Mouse (Mus musculus): ENCODE measurements around the gene Thbs3. TPM values are rescaled to one million over a fixed set of nuclear protein-coding genes. Genes with fewer than 3 reads are reported as not detected.

Thbs3 gene
- total RNA-seq, 2 experiments from 2014 or later: 31.1 to 36.7 TPM

DNA sequence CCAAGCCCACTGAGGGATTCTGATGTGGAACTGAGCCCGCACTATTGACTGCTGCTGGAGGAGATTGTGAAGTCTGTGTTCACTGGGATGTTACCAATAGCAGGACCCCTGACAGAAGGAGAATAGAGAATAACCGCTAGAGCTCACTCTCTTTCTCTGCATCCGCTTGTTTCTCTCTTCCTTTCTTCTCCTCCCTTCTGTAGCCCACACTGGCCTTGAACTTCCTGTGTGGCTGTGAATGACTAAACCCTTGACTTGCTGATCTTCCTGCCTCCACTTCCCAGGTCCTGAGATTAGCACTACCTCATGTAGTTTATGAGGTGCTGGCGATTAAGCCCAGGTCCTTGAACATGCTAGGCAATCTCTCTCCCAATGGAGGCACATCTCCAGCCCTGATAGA lies 32.5 kb downstream of the Thbs3 start:
- no peak for DNase-seq (ENCODE audit: low spot score in 2 of 2)

DNA sequence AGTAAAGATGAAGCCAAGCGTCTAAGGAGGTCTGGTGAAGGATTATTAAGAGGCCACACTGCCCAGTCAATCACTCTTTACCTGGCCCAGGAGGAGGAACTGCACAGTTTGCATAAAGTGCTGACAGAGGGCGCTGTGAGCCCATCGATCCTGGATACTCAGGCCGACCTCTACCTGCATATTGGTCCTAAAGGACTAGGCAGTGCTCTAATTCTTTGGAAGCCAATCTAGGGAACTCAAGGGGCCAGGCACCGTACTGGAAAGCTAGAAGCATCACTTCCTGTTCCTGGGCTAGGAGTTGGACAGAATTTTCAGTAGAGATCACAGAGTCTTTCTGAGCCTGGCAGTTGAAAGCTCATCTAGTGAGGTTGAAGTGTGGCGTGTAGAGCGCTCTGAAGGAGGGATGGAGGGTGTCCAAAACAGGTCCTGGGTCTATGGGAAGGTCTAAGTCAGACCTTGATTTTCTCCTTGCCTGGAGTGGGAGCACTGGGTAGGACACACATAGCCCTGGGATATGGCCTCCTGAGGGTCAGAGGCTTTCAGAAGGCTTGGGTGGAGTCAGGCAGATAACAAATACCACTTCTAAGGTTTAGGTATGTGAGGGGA lies 35.6 kb downstream of the Thbs3 start:
- DNase-seq (ENCODE audit: low spot score in 2 of 2): no peak

DNA sequence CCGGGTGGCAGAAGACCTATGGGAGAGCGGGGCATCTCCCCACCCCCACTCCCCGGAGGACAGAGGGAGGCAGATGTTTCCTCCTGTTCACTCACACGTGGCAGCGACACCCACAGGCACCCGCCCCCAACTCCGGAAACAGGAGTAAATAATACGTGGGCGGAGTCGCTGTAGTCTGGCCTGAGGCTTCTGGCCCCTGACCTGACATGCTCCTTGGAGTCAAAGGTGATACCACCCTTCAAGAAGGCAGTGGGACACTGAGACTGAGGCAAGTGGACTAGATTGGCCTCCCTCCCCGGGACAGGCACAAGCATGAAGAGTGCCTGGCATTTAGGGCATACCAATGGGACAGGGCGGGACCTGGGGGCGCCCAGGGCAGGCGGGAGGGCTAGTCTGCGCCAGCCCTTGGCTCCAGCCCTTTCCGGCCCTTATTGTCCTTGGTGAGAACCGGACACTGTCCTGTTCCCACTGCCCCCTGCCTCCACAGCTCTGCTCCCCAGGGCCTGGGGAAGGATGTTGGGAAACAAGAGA lies 36.5 kb downstream of the Thbs3 start:
- DNase-seq (ENCODE audit: low spot score in 2 of 2): no peak

GRCm38 (mm10) chr3:89254994-89255393 lies 40.0 kb downstream of the Thbs3 start:
- no peak for DNase-seq (ENCODE audit: low spot score in 2 of 2)

GRCm38 (mm10) chr3:89256177-89256576 lies 41.2 kb downstream of the Thbs3 start:
- DNase-seq (ENCODE audit: low spot score in 2 of 2): no peak

DNA sequence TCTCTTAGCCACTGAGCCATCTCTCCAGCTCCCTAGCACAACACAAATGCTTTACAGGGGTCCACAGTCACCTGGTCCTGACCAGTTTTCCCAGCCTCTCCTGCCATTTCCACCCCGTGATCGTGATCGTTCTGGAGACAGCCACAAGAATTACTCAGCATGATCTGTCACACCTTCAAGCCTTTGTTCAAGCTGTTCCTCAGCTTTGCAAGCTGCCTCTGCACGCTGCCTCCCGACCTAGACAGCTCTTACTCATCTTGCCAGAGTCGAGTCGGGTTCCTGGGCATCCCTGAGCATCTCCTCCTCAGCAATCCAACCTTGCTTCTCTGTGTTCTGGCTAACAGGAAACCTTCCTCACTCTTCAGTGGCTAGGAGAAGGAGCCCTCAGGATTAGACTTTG lies 44.1 kb downstream of the Thbs3 start, which contains the start of gene Dpm3:
Gene Dpm3, plus strand, starts transcription at position 283 of the 400 bp plus-strand sequence.
- no peak for DNase-seq (ENCODE audit: low spot score in 2 of 2)

GRCm38 (mm10) chr3:89260211-89260610 lies 45.2 kb downstream of the Thbs3 start:
- no peak for DNase-seq (ENCODE audit: low spot score in 2 of 2)

DNA sequence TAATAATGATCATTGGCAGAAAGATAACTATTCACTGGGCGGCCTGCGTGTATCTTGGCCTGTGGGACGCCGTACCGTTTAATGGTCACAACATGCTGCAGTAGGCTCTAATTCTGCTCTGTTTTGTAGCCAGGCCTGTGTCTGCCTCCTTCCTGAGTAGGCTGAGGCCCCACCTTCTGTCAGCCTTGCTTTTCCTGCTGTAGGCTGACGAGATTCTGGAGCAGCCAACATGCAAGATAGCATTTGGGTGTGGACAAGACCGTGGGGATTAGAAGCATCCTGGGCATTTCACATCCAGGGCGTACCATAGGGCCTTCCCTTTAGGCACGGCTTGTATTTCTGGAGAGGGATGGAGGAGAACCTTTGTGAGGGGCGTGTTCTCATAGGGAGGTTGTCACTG lies 47.4 kb downstream of the Thbs3 start:
- no peak for DNase-seq (ENCODE audit: low spot score in 2 of 2)

- DNase-seq (ENCODE audit: low spot score in 2 of 2): no peak
Measured at GRCm38 (mm10) chr3:89266439-89266893, 51.5 kb downstream of the Thbs3 start.

DNA sequence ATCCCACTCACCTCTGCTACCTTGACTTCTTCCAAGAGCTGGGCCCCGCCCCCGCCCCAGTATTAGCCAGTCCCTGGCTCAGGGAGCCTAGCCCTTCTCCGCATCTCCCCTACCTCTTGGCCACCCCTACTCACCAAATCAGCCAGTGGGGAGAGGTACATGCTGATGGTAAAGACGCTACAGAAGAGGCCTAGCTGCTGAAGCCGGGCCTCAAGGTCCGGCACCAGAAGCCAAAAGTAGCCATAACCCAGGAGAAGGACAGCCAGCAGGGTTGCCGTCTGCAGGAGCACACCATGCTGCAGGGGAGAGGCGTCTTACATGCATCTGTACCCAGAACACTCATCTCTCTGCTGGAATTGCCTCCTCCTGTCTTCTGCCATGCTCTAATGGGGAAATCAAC lies 53.9 kb downstream of the Thbs3 start:
- no peak for DNase-seq (ENCODE audit: low spot score in 2 of 2)

- DNase-seq (ENCODE audit: low spot score in 2 of 2): peak; percentile 59 to 78
Measured at GRCm38 (mm10) chr3:89270051-89270755, 55.2 kb downstream of the Thbs3 start, which contains the start of gene Slc50a1. Slc50a1 (minus strand) TSS chr3:89270570.

DNA sequence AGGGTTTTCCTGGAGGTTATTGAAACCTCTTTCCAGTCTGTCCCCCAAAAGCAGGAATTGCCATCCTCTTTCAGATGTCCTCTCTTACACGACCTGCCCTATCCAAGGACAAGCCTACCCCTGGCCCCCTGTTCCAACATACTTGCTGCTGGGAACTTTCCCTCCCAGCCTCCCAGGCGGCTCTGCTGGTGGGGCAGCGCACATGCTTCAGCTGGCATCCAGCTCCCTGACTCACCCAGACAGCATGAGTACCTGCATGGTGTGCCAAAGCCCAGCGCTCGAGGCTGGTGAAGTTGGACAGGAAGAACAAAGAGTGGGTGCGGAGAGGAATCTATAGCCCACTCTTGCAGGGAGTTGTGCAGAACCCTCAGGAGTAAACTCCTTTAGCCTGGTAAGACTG lies 55.9 kb downstream of the Thbs3 start:
- DNase-seq (ENCODE audit: low spot score in 2 of 2): no peak

DNA sequence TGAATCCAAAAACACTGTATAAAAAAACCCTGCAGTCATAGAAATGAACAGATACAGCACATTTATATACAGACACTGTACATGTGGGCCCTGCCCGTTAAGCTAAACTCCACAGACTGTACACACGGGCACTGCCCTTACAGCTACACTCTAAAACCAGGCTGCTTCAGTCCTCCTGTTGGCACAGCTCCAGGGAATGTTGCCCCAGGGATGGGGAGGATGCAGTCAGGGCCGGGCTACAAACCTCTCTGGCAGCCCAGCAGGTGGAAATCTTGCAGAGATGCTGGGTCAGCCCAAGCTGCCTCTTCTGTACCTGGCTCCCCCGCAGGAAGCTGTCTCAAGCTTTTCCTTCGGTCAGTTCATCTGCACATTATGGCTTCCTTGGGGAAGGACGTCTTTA lies 56.8 kb downstream of the Thbs3 start:
- no peak for DNase-seq (ENCODE audit: low spot score in 2 of 2)

GRCm38 (mm10) chr3:89276061-89276460 lies 61.1 kb downstream of the Thbs3 start:
- no peak for DNase-seq (ENCODE audit: low spot score in 2 of 2)

Small RNA genes within 50 kb of the gene (microRNA-seq; reads per million reads assigned to microRNA genes)
- 92.3 reads per million, percentile 45 among the genes with 10 or more reads in this experiment for gene Mir92b

Other genes starting within 250 kb of the Thbs3 start
- gene Rusc1, start 121.9 kb upstream of the Thbs3 start, total RNA-seq (2021): 10 to 100 TPM; 21.9 to 27.4 TPM
- gene Gm43738, start 114.1 kb upstream of the Thbs3 start, total RNA-seq (2021): not detected
- 10 to 100 TPM; 79.4 to 85.0 TPM for gene Fdps, start 113.2 kb upstream of the Thbs3 start, total RNA-seq (2021)
- 10 to 100 TPM; 11.2 to 24.5 TPM for gene Pklr, start 79.0 kb upstream of the Thbs3 start, total RNA-seq (2021)
- 10 to 100 TPM; 15.0 to 17.8 TPM for gene Hcn3, start 55.0 kb upstream of the Thbs3 start, total RNA-seq (2021)
- 100 to 1,000 TPM; 103 TPM for gene Clk2, start 50.4 kb upstream of the Thbs3 start, total RNA-seq (2021)
- 100 to 1,000 TPM; 114 to 122 TPM for gene Scamp3, start 37.7 kb upstream of the Thbs3 start, total RNA-seq (2021)
- 10 to 100 TPM; 27.2 to 34.1 TPM for gene Fam189b, start 32.0 kb upstream of the Thbs3 start, total RNA-seq (2021)
- 10 to 100 TPM; 60.8 to 61.2 TPM for gene Gba, start 12.3 kb upstream of the Thbs3 start, total RNA-seq (2021)
- 100 to 1,000 TPM; 179 to 182 TPM for gene Mtx1, start 11.9 kb downstream of the Thbs3 start, total RNA-seq (2021)
- gene Muc1, start 13.9 kb downstream of the Thbs3 start, total RNA-seq (2021): 1 to 10 TPM; 1.2 to 8.9 TPM
- gene Krtcap2, start 30.8 kb downstream of the Thbs3 start, total RNA-seq (2021): 100 to 1,000 TPM; 120 to 130 TPM
- gene Trim46, start 31.1 kb downstream of the Thbs3 start, total RNA-seq (2021): 1 to 10 TPM; 3.4 to 4.9 TPM
- 100 to 1,000 TPM; 108 TPM for gene Dpm3, start 44.2 kb downstream of the Thbs3 start, total RNA-seq (2021)
- gene Slc50a1, start 55.4 kb downstream of the Thbs3 start, total RNA-seq (2021): 10 to 100 TPM; 62.4 to 63.1 TPM
- gene Efna1, start 66.0 kb downstream of the Thbs3 start, total RNA-seq (2021): 10 to 100 TPM; 32.1 to 35.2 TPM
- gene Efna3, start 107.8 kb downstream of the Thbs3 start, total RNA-seq (2021): 1 to 10 TPM in 1 of 2 experiments, under 1 TPM in 1; 0.84 to 1.6 TPM
- gene Efna4, start 122.8 kb downstream of the Thbs3 start, total RNA-seq (2021): 1 to 10 TPM; 3.3 to 6.1 TPM
- 10 to 100 TPM; 60.7 to 74.6 TPM for gene Adam15, start 134.8 kb downstream of the Thbs3 start, total RNA-seq (2021)
- under 1 TPM; 0.25 to 0.48 TPM for gene Dcst2, start 146.8 kb downstream of the Thbs3 start, total RNA-seq (2021)
- 1 to 10 TPM in 1 of 2 experiments, under 1 TPM in 1; 0.81 to 1.2 TPM for gene Dcst1, start 150.1 kb downstream of the Thbs3 start, total RNA-seq (2021)
- 10 to 100 TPM; 41.8 to 47.2 TPM for gene Zbtb7b, start 179.6 kb downstream of the Thbs3 start, total RNA-seq (2021)
- gene Lenep, start 187.6 kb downstream of the Thbs3 start, total RNA-seq (2021): not detected
- 10 to 100 TPM; 30.9 to 36.8 TPM for gene Flad1, start 196.7 kb downstream of the Thbs3 start, total RNA-seq (2021)
- gene Cks1b, start 203.2 kb downstream of the Thbs3 start, total RNA-seq (2021): 10 to 100 TPM; 64.2 to 66.3 TPM
- gene Shc1, start 203.3 kb downstream of the Thbs3 start, total RNA-seq (2021): 100 to 1,000 TPM; 142 to 145 TPM
- 10 to 100 TPM; 43.0 to 44.3 TPM for gene Pygo2, start 215.0 kb downstream of the Thbs3 start, total RNA-seq (2021)
- 10 to 100 TPM; 58.7 to 58.8 TPM for gene Pbxip1, start 221.5 kb downstream of the Thbs3 start, total RNA-seq (2021)
- gene Pmvk, start 239.4 kb downstream of the Thbs3 start, total RNA-seq (2021): 10 to 100 TPM; 14.9 to 17.3 TPM